Mouse (Mus musculus) left cerebral cortex, postnatal 25 days (tissue): ENCODE data around the gene Pgm2. TPM values are rescaled to one million over a fixed set of nuclear protein-coding genes. Genes with fewer than 3 reads are reported as not detected.

Experiments used
- DNase-seq, 2 experiments: peaks; one replicate each; pipeline ENCODE4 v3.0.0; 2022; ENCODE audit warnings: low spot score in 2 of 2, mixed read lengths in 1 of 2
- intact Hi-C: fragments of 180-260 bp; cut with DNase I; formaldehyde crosslinking; loops from one replicate; pipeline ENCODE4 v1.15.1; 2025
- total RNA-seq, 2 experiments: library from RNA; stranded (reverse); gene quantifications; 2 replicates each; pipeline ENCODE4 v1.2.3; 2021

The Pgm2 gene
- total RNA-seq, 2 experiments from 2014 or later = 9.0 to 9.9 TPM

DNA sequence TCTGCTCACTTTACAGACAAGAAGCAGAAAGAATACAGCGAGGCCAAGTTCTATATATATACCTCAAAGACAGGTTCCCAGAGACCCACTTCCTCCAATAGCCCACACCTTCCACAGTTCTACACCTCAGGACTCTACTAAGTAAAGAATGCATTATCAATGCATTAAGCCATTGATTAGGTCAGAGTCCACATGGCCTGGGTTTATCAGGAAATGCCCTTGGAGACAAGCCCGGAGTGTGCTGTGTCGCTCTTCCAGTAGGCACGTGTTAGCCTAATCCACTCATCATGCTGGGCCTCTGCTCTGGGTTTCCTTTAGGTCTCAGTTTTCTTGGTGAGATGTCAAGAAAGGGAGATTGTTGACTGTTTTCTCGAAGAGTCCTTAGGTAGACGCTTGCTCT lies 21.5 kb downstream of the Pgm2 start:
- intact Hi-C loops = loop anchor here (5.0 kb wide), 1 partner anchor 158 kb away; no protein-coding TSS in a partner anchor

DNA sequence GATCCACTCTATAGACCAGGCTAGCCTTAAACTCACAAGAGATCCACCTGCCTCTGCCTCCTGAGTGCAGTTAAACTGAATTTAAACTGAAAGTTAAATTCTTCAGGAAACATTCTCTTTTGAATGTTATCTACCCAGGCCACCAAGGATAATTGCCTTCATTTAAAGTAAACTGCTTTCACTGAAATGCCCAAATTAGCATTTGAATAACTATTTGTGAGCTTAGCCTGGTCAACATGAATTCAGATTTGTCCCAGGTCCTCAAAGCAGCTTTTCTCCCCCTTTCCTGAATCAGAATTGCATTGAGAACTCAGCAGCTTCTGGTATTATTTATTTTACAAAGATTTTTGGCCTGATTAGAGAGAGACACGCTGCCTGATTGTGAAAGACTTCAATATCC lies 24.4 kb downstream of the Pgm2 start:
- no peak for DNase-seq
- intact Hi-C loops = no loop called here

More for the DNA sequence above, 21.5 kb downstream of the Pgm2 start:
- DNase-seq = no peak

DNA sequence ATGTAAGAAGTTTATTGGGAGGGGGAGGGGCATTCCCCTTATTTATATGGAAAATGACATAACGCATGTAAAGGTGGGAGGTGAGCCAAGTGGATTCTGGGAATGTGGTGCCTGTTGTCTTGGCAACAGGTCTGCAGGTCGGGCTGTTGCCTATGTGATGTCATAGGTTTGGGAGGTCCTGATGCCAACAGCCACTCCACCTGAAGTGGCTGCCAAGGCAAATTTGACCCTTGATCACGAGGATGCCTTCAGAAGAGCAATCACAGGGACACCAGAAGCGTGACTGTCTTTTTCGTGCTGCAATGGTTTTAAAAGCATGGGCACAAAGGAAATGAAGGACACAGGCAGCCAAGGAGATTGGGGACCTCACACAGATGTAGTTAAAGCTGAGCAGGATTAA lies 33.0 kb downstream of the Pgm2 start:
- DNase-seq = no peak
- intact Hi-C loops = no loop called here

DNA sequence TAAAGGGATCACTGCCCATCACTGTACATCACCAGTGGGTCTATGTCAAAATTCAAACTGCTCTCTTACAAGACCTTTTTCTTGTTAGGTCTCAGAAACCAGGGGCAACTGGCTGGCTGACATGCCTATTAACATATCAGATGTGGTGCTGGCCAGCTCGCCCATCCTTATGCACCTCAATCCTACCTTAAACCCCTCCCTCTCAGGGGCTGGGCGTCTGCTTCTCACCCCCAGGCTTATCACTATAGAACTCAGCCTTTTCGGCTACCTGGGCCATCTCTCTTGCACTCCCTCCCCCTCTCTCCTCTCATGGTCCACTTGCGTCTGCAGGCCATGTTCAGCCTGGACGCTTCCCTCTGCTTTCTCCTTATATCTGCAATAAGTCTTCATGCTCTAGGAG lies 38.8 kb downstream of the Pgm2 start:
- DNase-seq = no peak
- intact Hi-C loops = no loop called here

DNA sequence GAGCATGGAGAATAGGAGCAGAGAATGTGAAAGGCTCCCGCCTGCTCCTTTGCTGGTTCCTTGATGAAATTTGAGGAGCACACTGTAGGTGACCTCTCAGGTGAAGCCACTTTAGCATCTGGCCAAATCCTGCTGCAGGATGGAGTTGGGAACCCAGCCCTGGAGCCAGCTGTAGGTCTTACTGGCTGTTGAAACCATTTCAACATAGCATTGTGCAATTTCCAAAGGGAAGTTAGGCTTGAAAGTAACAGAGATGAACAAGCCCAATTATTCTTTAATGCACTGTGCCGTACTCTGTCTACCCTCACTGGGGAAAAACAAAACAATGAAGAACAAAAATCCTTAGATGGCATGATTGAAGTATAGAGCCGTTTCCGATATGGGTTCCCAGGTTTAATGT lies 41.2 kb downstream of the Pgm2 start:
- DNase-seq = no peak
- intact Hi-C loops = no loop called here

DNA sequence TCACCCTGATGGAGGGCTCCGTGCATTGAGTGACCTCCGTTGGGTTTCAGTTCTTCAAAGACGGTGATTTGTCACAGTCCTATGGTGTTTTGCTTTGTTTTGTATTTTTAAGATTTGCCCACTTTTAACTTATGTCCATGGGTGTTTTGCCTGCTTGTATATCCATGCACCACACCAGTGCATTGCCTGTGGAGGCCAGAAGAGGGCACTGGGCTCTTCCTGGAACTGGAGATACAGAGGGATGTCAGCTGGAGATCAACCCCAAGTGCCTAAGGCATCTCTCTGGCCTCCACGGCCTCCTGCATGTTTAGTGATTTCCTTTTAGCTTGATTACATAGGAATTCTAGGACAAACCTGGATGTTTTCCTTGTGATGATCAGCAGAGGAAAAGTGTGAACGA lies 43.6 kb downstream of the Pgm2 start:
- no peak for DNase-seq
- intact Hi-C loops = no loop called here

DNA sequence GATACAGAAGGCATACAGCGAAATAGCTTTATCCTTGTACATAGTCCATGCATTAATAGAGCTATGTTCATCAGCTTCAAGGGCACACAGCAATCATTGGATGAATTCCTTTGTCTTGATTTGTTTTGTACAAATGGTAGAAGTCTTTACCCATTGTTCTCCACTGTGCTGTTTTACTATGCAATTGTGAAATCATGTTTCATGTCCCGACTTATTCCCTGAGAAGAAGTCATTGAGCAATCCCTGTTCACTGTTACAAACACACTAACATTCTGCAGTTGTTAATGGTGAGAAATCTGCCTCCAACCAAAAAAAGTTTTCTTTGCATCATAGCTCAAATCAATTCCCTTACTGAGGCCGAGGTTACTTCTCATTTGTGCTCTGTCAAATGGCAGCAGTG lies 47.5 kb downstream of the Pgm2 start:
- intact Hi-C loops = no loop called here
- no peak for DNase-seq

DNA sequence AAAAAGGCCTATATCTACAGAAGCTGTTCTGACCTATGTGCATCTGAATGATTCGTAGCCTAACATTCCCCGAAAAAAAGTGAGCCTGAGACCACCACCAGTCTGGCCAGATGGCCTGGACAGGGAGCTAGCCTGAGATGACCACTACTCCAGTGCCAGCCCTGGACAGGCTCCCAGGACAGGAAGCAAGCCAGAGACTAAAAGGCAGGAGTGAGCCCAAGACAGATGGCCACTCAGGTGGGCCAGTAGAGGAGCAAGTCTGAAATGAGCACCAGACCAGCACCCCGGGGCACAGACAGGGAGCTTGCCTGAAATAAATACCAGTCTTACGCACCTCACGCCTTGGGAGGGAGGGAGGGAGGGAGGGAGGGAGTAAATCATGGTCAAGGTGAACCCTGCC lies 51.6 kb downstream of the Pgm2 start:
- DNase-seq = no peak
- intact Hi-C loops = no loop called here

DNA sequence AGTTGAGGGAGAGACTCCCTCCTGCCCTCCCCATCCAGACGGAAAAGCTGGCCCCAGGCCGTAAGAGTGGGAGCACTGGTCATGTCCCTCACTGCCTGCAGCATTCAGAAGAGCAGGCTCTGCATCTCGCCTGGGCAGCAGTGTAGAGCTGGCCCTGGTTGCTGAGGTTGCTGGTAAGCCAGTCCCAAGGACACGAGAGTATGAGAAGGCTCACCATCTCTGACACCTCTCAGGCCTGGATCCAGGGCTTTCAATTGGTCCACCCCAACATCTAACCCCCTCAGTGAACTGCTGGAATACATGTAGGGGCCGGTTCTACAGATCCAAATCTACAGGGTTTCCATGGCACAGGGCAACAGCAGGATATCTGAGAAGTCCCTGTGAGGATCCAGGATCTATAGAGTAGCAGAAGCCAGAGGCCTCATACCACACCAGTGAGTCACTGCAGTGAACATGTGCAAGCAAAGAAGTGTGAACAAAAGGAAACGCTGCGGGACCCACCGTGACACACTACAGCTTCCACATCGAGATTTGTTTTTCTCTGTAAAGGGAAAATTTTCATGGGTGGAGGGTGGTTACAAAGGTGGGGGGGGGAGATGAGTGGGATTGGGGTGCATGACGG lies 53.7 kb downstream of the Pgm2 start:
- DNase-seq = no peak
- intact Hi-C loops = no loop called here

DNA sequence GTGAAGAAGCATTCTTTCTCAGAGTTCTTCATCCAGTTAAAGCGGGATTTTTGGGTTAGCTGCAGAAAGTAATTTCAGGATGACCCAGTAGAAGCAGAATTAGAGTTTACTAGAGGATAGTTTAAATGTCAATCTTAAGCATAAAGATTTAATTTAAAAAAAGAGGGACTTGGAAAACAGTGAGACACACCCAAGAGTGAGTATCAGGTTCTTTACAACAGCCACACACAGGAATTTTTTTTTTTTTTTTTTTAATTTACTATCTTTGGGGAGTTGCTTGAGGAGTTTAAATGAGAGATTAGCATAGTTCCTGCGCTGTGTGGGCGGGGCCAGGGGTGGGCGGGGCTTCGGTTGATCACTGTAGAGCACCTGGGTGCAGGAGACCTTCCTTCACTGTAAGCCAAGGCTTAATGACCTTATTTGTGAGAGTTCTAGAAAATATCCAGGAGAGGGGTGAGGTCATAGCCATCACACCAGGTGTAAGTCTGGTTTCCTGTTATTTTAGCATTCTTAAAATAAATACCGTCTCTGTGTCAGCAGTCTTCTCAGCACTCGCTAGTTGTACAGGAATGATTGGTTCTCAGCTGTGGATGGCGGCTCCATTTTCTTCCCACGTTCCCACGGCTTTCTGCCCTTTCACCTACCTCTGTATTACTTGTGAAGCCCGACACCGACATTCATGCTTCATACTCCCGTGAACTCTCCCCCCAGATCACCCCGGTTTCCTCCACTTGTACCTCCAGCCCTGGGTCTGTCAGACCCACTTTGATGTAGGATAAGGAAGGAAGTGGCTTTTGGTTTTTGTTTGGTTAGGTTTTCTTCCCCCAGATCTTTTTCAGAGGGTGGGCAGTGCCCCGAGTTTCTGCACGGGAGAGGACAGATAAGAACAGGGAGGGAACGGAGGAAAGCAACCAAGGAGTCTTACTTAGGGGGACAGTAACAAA lies 56.7 kb downstream of the Pgm2 start:
- DNase-seq = no peak
- intact Hi-C loops = no loop called here

DNA sequence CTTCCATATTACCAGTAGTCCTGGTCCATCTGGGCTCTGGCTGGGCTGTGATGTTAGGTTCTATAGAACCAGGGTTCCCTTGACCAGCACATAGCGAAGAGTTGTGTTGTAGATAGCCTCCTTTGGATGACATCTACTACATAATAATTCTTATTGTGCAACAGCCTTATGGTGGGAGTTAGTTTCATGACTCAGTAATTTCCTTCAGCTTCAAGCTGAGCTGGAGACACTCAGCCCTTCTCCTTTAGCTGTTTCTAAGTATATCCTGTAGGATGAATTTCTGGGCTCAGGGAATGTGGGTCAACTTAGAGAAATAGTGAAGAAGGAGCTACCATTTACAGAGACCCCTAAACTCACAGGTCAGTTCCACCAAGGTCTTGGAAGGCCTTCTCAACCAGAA lies 60.6 kb downstream of the Pgm2 start:
- intact Hi-C loops = no loop called here
- DNase-seq = peak in 1 of 2 experiments; percentile 57

DNA sequence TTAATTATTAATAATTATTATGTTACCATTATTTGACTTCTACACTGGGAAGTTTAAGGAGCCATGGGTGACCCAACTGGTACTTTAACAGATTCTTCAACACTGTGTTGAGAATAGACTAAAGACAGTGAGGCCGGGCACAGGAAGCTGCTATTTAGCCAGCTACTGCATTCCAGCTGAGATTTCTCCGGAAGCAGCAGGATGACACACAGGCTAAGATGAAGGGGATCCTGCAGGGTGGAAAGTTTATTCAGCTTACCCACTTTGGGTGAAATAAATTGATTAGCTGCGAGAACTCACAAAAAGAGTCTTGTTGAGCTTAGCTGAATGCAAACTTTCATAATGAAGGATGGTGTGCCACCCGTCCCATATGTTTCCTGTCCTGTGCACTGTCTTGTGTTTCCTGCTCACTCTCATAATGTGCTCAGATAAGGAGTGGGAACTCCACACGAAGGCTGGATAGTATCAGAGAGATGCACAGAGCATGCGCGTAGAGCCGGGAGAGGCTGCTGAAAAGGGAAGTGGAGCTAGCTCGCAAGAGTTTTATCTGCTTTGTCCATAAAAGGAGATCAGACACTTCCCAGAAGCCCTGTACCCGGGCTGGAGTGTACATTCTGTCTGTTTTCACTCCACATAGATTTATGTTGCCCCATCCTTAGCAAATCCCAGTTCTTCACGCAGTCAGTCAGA lies 63.3 kb downstream of the Pgm2 start, which contains the start of gene Tbc1d1:
TSS of gene Tbc1d1 (plus strand) at position 445 of the 690 bp plus-strand sequence.
- intact Hi-C loops = no loop called here
- DNase-seq = peak; percentile 12 to 52

DNA sequence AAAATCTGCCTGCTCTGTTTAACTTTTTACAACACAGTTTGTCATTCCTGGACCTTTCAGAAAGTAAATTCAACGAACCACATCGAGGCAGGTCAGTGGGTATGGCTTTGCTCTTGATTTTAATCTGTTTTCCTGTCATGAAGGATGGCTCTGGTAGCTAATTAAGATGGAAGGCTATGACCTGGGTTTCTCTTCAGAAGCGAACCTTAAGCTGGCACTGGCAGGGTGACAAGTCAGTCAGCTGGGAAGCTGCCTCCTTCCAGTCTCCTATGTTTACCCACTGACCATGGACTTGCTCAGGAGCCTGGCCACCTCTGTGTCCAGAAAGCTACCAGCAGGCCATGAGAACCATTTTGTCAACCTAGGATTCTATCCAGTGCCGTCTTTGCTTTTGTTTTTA lies 63.8 kb downstream of the Pgm2 start:
- no peak for DNase-seq
- intact Hi-C loops = no loop called here

DNA sequence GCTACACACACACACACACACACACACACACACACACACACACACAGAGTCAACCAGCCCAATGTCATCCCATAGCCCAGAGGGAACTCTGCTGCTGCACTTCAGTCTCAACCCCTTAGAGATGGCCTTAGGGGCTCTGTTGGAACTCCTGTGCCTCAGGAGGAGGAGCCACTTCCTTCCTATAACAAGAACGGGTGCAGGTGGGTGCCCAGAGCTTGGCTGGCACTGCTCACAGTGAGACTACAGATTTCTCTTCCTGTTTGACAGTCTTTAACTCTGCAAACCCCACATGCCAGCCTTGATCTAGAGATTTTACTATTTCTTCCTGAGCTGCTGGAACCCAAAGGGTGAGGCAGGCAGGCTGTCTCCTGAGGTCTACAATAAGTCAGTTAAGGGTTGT lies 65.2 kb downstream of the Pgm2 start:
- DNase-seq = no peak
- intact Hi-C loops = no loop called here

DNA sequence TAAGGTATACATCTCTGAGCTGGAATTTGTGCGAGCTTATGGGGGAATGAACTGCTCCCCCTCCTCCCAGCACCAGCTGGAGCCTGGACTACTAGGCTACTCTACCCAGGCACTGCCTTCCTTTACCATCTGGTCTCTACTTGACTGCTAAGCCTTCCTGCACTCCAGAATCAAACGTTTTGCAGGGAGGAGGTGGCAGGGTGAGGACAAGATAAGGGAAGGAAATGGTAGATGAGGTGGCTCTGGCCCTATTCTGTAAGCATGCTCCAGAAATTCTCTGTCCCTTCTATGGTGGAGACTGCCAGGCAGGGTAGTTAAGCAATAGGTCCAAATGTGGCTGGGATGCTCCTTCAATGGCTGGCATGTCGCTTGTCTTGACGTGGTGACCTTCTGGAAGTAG lies 65.8 kb downstream of the Pgm2 start:
- intact Hi-C loops = no loop called here
- no peak for DNase-seq

DNA sequence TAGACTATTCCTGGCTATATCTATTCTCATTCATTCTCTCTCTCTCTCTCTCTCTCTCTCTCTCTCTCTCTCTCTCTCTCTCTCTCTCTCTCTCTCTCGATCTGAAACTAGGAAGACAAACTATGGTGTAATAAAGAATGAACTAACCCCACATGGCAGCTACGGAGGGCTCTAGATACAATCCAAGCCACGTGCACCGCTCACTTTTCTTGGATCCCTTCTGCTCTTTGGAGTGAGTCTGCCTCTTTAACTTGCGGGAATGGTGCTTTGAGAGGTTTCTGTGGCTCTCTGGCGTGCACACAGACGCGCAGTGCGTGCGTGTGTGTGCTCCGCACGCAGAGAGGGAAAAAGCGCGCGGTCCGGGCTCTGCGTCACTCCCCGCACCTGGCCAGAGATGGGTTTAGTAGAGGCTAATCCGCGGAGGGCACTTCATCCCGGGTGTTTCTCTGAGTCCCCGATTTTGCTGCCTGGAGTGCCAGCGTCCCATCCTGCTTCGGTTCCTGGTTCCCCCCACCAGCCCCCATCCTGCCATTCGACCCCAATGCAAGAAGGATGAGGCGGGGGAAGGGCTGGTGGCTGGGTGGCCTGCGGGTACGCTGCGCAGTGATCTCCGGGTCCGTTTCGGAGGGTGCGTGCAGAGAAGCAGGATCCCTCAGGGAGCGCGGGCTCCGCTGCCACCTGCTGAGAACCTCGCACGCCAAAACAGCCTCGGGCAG lies 66.5 kb downstream of the Pgm2 start:
- peak; percentile 50 to 70 for DNase-seq
- intact Hi-C loops = no loop called here

DNA sequence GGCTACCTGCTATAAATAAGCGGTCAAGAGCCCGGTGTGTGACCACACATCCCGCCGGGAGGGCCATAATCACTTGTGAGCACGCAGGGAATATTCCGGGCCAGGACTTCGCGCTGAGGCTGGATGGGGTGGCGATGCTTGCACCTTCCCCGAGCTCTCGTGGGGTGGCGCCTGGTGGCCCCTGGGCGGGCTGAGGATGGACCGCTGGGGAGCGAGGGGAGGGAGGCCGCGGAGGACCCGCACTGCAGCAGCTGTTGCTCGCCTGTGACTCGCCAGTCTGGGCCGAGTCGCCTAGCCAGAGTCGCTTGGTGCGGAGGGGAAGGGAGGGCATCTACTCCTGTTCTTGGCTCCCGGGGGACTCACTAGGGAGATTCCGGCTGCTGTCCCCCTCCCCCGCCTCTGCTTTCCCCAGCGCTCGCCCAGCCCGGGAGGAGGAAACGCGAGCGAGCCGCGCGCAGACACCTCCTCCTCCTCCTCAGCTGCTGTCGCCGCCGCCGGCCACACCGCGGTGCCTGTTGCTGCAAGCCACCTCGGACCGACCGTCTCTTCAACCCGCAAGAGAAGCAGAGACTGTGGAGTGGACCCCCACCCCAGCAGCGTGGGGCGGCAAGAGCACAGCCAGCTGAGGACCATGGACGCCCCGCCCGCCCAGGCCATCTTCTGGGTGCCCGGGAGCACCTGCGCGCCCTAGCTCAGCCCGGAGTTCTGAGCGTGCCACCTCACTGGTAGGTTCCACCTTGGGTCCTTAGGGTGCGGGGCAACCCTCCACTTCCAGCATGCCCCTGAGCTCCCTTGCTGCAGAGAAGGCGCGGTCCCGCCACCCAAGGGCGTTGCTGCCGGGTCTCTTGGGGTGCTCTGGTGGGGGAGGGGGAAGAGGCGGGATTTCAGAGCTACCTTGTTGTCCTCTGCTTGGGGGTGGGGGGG lies 67.3 kb downstream of the Pgm2 start:
- DNase-seq = peak; percentile 71 to 82
- intact Hi-C loops = no loop called here

DNA sequence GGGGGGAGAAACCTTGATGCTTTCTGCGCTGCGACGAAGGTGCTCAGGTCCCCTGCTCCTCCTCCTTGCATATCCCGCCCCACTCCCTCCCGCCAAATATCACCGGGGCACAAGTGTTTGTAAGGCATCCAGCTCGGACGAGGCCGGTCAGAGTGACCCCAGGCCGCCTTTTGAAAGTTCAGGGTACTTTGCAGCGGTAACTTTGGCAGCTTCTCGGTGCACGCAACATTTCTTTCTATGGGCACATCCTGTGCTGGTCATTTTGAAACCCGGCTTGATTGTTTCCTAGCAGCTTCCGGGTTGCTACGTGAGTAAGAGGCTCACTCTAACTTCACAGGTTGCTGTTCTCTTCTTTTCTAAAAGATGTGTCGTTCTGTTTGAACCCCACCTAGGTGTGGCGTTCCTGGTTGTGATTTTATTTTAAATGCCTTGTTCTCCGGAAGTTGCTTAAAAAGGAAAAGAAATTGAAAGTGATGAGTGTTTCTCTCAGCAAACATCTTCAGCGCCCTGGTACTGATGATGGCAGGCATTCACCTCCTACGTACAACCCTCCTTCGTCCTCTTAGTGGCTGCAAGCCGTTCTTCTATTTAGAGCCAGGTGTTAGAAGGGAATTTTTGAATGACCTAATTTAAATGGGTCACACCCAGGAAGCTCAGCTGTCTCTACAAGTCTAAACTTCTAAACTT lies 68.1 kb downstream of the Pgm2 start:
- intact Hi-C loops = no loop called here
- DNase-seq = peak in 1 of 2 experiments; percentile 35
